Mouse (Mus musculus) midbrain, embryonic 16.5 days (tissue): ENCODE data around the gene Cer1. TPM values are rescaled to one million over a fixed set of nuclear protein-coding genes. Genes with fewer than 3 reads are reported as not detected.

Source experiments
- ATAC-seq: fragments of 200-750 bp; cut with Nextera tagmentation; 2 replicates; pipeline ENCODE4 v1.8.0; 2017; ENCODE audit warnings: moderate TSS enrichment
- H3K27ac ChIP-seq: fragments of 300-500 bp; sonication (generic); 2 replicates; pipeline ENCODE4 v1.5.1; 2014; ENCODE audit warnings: mild to moderate bottlenecking, low read length, mixed read lengths
- H3K27me3 ChIP-seq: fragments of 300-500 bp; sonication (generic); 2 replicates; pipeline ENCODE4 v1.6.1; 2014; ENCODE audit warnings: low read depth, low read length, mixed read lengths; ENCODE audit not compliant: control insufficient read depth, insufficient read depth
- H3K36me3 ChIP-seq: fragments of 300-500 bp; sonication (generic); 2 replicates; pipeline ENCODE4 v1.6.1; 2014; ENCODE audit warnings: mild to moderate bottlenecking, low read length, moderate library complexity, mixed read lengths; ENCODE audit not compliant: control insufficient read depth, insufficient read depth
- H3K4me1 ChIP-seq: fragments of 300-500 bp; sonication (generic); 2 replicates; pipeline ENCODE4 v1.6.1; 2014; ENCODE audit warnings: mild to moderate bottlenecking, low read length, mixed read lengths; ENCODE audit not compliant: control insufficient read depth, insufficient read depth
- H3K4me2 ChIP-seq: fragments of 300-500 bp; sonication (generic); 2 replicates; pipeline ENCODE4 v1.6.1; 2014; ENCODE audit warnings: mild to moderate bottlenecking, low read length, mixed read lengths
- H3K4me3 ChIP-seq: fragments of 300-500 bp; sonication (generic); 2 replicates; pipeline ENCODE4 v1.5.1; 2014; ENCODE audit warnings: low read depth, mild to moderate bottlenecking, low read length, moderate library complexity, mixed read lengths
- H3K9ac ChIP-seq: fragments of 300-500 bp; sonication (generic); 2 replicates; pipeline ENCODE4 v1.6.1; 2014; ENCODE audit warnings: low read depth, low read length, mixed read lengths
- H3K9me3 ChIP-seq: fragments of 300-500 bp; sonication (generic); replicated peaks from 2 replicates; pipeline ENCODE4 v1.6.1; 2014; ENCODE audit warnings: mild to moderate bottlenecking, low read length, mixed read lengths; ENCODE audit not compliant: control insufficient read depth, poor library complexity, severe bottlenecking
- WGBS: fragments of 180-500 bp; shearing (Covaris S2); extraction: QIAGEN DNeasy Blood & Tissue Kit; methylation state at CpG from one replicate; pipeline ENCODE4 v1.1.7; 2014; 5-methylcytosine and 5-hydroxymethylcytosine counted together
- polyA plus RNA-seq: library from polyadenylated mRNA; unstranded; fragments of >200 nt; fragmentation: Nextera tagmentation; extraction: Ambion mirVana; gene quantifications from 2 replicates; pipeline ENCODE4 v1.2.1, GENCODE M21; 2015

Cer1 gene
- polyA plus RNA-seq, 1 experiment from 2014 or later = not detected

- WGBS = 86% methylated on average over 9 of the region's 9 CpGs
- ATAC-seq = no peak
Measured at GRCm38 (mm10) chr4:82882500-82882899, 2.4 kb downstream of the Cer1 start.

GRCm38 (mm10) chr4:82881366-82881765 lies 3.6 kb downstream of the Cer1 start:
- Histone ChIP-seq H3K9me3 (no peaks in the 10 kb centered on the region), H3K4me3 (no peak overlapping the region), H3K36me3 (no peaks in the 10 kb centered on the region), H3K27ac (no peak overlapping the region), H3K4me1 (no peaks in the 10 kb centered on the region), H3K4me2 (no peak overlapping the region), H3K27me3 (no peaks in the 10 kb centered on the region), H3K9ac (no peak overlapping the region)
- no peak for ATAC-seq
- WGBS = 79% methylated on average over 3 of the region's 3 CpGs

More at GRCm38 (mm10) chr4:82882500-82882899, 2.4 kb downstream of the Cer1 start:
- Histone ChIP-seq H3K4me1 (no peaks in the 10 kb centered on the region), H3K4me2 (no peak overlapping the region), H3K9ac (no peak overlapping the region), H3K36me3 (no peaks in the 10 kb centered on the region), H3K27ac (no peak overlapping the region), H3K9me3 (no peaks in the 10 kb centered on the region), H3K27me3 (no peaks in the 10 kb centered on the region), H3K4me3 (no peak overlapping the region)

- ATAC-seq = no peak
- Histone ChIP-seq H3K4me2 (no peak overlapping the region), H3K9ac (no peak overlapping the region), H3K4me3 (no peak overlapping the region), H3K9me3 (no peaks in the 10 kb centered on the region), H3K27me3 (no peaks in the 10 kb centered on the region), H3K36me3 (no peaks in the 10 kb centered on the region), H3K4me1 (no peaks in the 10 kb centered on the region), H3K27ac (no peak overlapping the region)
- 86% methylated on average over 2 of the region's 2 CpGs for WGBS
Measured at GRCm38 (mm10) chr4:82880243-82880642, 4.7 kb downstream of the Cer1 start.

- H3K36me3 ChIP-seq = no peaks in the 10 kb centered on the region
- H3K9me3 ChIP-seq = no peaks in the 10 kb centered on the region
- no peaks in the 10 kb centered on the region for H3K27me3 ChIP-seq
- H3K9ac ChIP-seq = no peak overlapping the region
- no peak for ATAC-seq
- WGBS = 89% methylated on average over 6 of the region's 6 CpGs
- H3K27ac ChIP-seq = no peak overlapping the region
- H3K4me3 ChIP-seq = no peak overlapping the region
- H3K4me1 ChIP-seq = no peaks in the 10 kb centered on the region
- H3K4me2 ChIP-seq = no peak overlapping the region
Measured at GRCm38 (mm10) chr4:82879152-82879551, 5.8 kb downstream of the Cer1 start.

- no peak for ATAC-seq
- H3K4me1 ChIP-seq = peaks cover 3% of the 10 kb centered on the region; the same call in 1 of the 2 replicates
- no peak overlapping the region for H3K4me3 ChIP-seq
- H3K9ac ChIP-seq = no peak overlapping the region
- H3K4me2 ChIP-seq = no peak overlapping the region
- H3K9me3 ChIP-seq = no peaks in the 10 kb centered on the region
- H3K36me3 ChIP-seq = no peaks in the 10 kb centered on the region
- H3K27ac ChIP-seq = no peak overlapping the region
- no peaks in the 10 kb centered on the region for H3K27me3 ChIP-seq
- 91% methylated on average over 2 of the region's 2 CpGs for WGBS
Measured at GRCm38 (mm10) chr4:82876656-82877055, 8.3 kb downstream of the Cer1 start.

- no peaks in the 10 kb centered on the region for H3K36me3 ChIP-seq
- H3K4me1 ChIP-seq = peaks cover 3% of the 10 kb centered on the region; the same call in 1 of the 2 replicates
- no peak overlapping the region for H3K27ac ChIP-seq
- H3K4me2 ChIP-seq = no peak overlapping the region
- ATAC-seq = no peak
- no peak overlapping the region for H3K4me3 ChIP-seq
- 81% methylated on average over 4 of the region's 4 CpGs for WGBS
- H3K9ac ChIP-seq = no peak overlapping the region
- no peaks in the 10 kb centered on the region for H3K9me3 ChIP-seq
- no peaks in the 10 kb centered on the region for H3K27me3 ChIP-seq
Measured at GRCm38 (mm10) chr4:82875532-82875931, 9.4 kb downstream of the Cer1 start.

GRCm38 (mm10) chr4:82874791-82875190 lies 10.2 kb downstream of the Cer1 start:
- Histone ChIP-seq H3K9ac (no peak overlapping the region), H3K4me3 (no peak overlapping the region), H3K36me3 (no peaks in the 10 kb centered on the region), H3K4me2 (no peak overlapping the region), H3K9me3 (no peaks in the 10 kb centered on the region), H3K27ac (no peak overlapping the region), H3K27me3 (no peaks in the 10 kb centered on the region), H3K4me1 (peaks cover 3% of the 10 kb centered on the region; the same call in 1 of the 2 replicates)
- WGBS = 74% methylated on average over 4 of the region's 4 CpGs
- ATAC-seq = no peak

- Histone ChIP-seq H3K4me3 (no peak overlapping the region), H3K36me3 (no peaks in the 10 kb centered on the region), H3K4me1 (peaks cover 3% of the 10 kb centered on the region; the same call in 1 of the 2 replicates), H3K9ac (no peak overlapping the region), H3K27me3 (no peaks in the 10 kb centered on the region), H3K9me3 (no peaks in the 10 kb centered on the region), H3K27ac (no peak overlapping the region), H3K4me2 (no peak overlapping the region)
- no peak for ATAC-seq
- 77% methylated on average over 4 of the region's 4 CpGs for WGBS
Measured at GRCm38 (mm10) chr4:82872548-82872947, 12.4 kb downstream of the Cer1 start.

- no peaks in the 10 kb centered on the region for H3K27me3 ChIP-seq
- no peaks in the 10 kb centered on the region for H3K9me3 ChIP-seq
- ATAC-seq = no peak
- H3K4me3 ChIP-seq = no peak overlapping the region
- no peak overlapping the region for H3K9ac ChIP-seq
- no peak overlapping the region for H3K4me2 ChIP-seq
- no peak overlapping the region for H3K27ac ChIP-seq
- H3K4me1 ChIP-seq = peaks cover 3% of the 10 kb centered on the region; the same call in 1 of the 2 replicates
- no peaks in the 10 kb centered on the region for H3K36me3 ChIP-seq
- WGBS = 19% methylated on average over 6 of the region's 6 CpGs
Measured at GRCm38 (mm10) chr4:82872121-82872520, 12.8 kb downstream of the Cer1 start.
